Mouse (Mus musculus) ES-Bruce4 (cell line): ENCODE results near the gene Pigx. TPM values are rescaled to one million over a fixed set of nuclear protein-coding genes. Genes with fewer than 3 reads are reported as not detected.
"Not testable (repeated sequence)": the region's sequence is repeated elsewhere in the genome, so short reads cannot be mapped to it uniquely, and the experiment has no call there.

ENCODE experiments used
- H3K27ac ChIP-seq: 2 replicates; pipeline ENCODE4 v1.5.1; 2012; ENCODE audit warnings: low read length, inconsistent platforms; ENCODE audit not compliant: insufficient read depth
- H3K27me3 ChIP-seq: 2 replicates; pipeline ENCODE4 v1.6.1; 2012; ENCODE audit warnings: mild to moderate bottlenecking, low read length, inconsistent platforms; ENCODE audit not compliant: control insufficient read depth, poor library complexity, insufficient read depth, severe bottlenecking
- H3K36me3 ChIP-seq: 2 replicates; pipeline ENCODE4 v1.6.1; 2012; ENCODE audit warnings: inconsistent platforms, mild to moderate bottlenecking, low read length, moderate library complexity; ENCODE audit not compliant: control insufficient read depth, poor library complexity, insufficient read depth, severe bottlenecking
- H3K4me1 ChIP-seq: one replicate; pipeline ENCODE4 v1.8.1; 2011; ENCODE audit warnings: low read length; ENCODE audit not compliant: control insufficient read depth, insufficient read depth
- H3K4me3 ChIP-seq: 2 replicates; pipeline ENCODE4 v1.5.1; 2011; ENCODE audit warnings: low read depth, mild to moderate bottlenecking, low read length
- H3K9ac ChIP-seq: 2 replicates; pipeline ENCODE4 v1.6.1; 2012; ENCODE audit warnings: low read depth, mild to moderate bottlenecking, inconsistent platforms; ENCODE audit not compliant: poor library complexity, severe bottlenecking
- H3K9me3 ChIP-seq: replicated peaks from 2 replicates; pipeline ENCODE4 v1.6.1; 2012; ENCODE audit warnings: mild to moderate bottlenecking, low read length, inconsistent platforms; ENCODE audit not compliant: control insufficient read depth, poor library complexity, insufficient read depth, severe bottlenecking
- CTCF ChIP-seq: IDR thresholded peaks from one replicate; pipeline ENCODE4 v1.8.1; 2011; ENCODE audit warnings: low read depth, low read length
- EP300 ChIP-seq: IDR thresholded peaks from 2 replicates; pipeline ENCODE4 v1.6.1; 2011; ENCODE audit warnings: low read depth, low read length; ENCODE audit not compliant: insufficient read depth
- POLR2A ChIP-seq: IDR thresholded peaks from one replicate; pipeline ENCODE4 v1.8.1; 2011; ENCODE audit warnings: low read length; ENCODE audit not compliant: insufficient read depth
- polyA plus RNA-seq: library from polyadenylated mRNA; stranded (reverse); fragments of >200 nt; gene quantifications from 2 replicates; pipeline ENCODE4 v1.2.4, GENCODE M21; 2011; ENCODE audit warnings: low read depth; ENCODE audit not compliant: missing spikeins, insufficient read depth, insufficient read length

The Pigx gene
- polyA plus RNA-seq, 1 experiment, result 69.2 TPM

- Histone ChIP-seq H3K4me1 (no peaks in the 10 kb centered on the region), H3K9me3 (no peaks in the 10 kb centered on the region), H3K36me3 (no peaks in the 10 kb centered on the region), H3K4me3 (no peak overlapping the region), H3K27ac (no peak overlapping the region), H3K9ac (no peak overlapping the region), H3K27me3 (no peaks in the 10 kb centered on the region)
- no peak for TF ChIP-seq CTCF
- no peak for TF ChIP-seq EP300
- no peak for TF ChIP-seq POLR2A
Measured at GRCm38 (mm10) chr16:32075762-32076161, 23.8 kb downstream of the Pigx start.

- not testable (repeated sequence) for H3K4me3 ChIP-seq, H3K27ac ChIP-seq, H3K27me3 ChIP-seq, H3K9me3 ChIP-seq, H3K9ac ChIP-seq, H3K4me1 ChIP-seq, H3K36me3 ChIP-seq
Measured at GRCm38 (mm10) chr16:32070070-32070469, 29.5 kb downstream of the Pigx start.

GRCm38 (mm10) chr16:32068389-32069300 lies 30.9 kb downstream of the Pigx start:
- H3K36me3 ChIP-seq, result no peaks in the 10 kb centered on the region
- no peaks in the 10 kb centered on the region for H3K27me3 ChIP-seq
- no peak overlapping the region for H3K9ac ChIP-seq
- no peak overlapping the region for H3K4me3 ChIP-seq
- TF ChIP-seq CTCF, result no peak
- 0 out of 2 replicates have a peak, but pooled peaks have one; percentile 7 for TF ChIP-seq EP300
- H3K4me1 ChIP-seq, result peaks cover 4% of the 10 kb centered on the region
- no peaks in the 10 kb centered on the region for H3K9me3 ChIP-seq
- peak overlapping the region; percentile 47 for H3K27ac ChIP-seq

- Histone ChIP-seq H3K36me3 (no peaks in the 10 kb centered on the region), H3K27ac (no peak overlapping the region), H3K9ac (no peak overlapping the region), H3K9me3 (no peaks in the 10 kb centered on the region), H3K27me3 (no peaks in the 10 kb centered on the region), H3K4me3 (no peak overlapping the region), H3K4me1 (peaks cover 4% of the 10 kb centered on the region)
- no peak for TF ChIP-seq CTCF
Measured at GRCm38 (mm10) chr16:32066899-32067298, 32.6 kb downstream of the Pigx start.

GRCm38 (mm10) chr16:32063900-32064299 lies 35.6 kb downstream of the Pigx start:
- H3K36me3 ChIP-seq, result no peaks in the 10 kb centered on the region
- no peak overlapping the region for H3K9ac ChIP-seq
- H3K4me3 ChIP-seq, result no peak overlapping the region
- no peak overlapping the region for H3K27ac ChIP-seq
- TF ChIP-seq CTCF, result no peak
- no peak for TF ChIP-seq POLR2A
- TF ChIP-seq EP300, result no peak
- H3K9me3 ChIP-seq, result no peaks in the 10 kb centered on the region
- no peaks in the 10 kb centered on the region for H3K27me3 ChIP-seq
- H3K4me1 ChIP-seq, result peaks cover 4% of the 10 kb centered on the region

GRCm38 (mm10) chr16:32062226-32062625 lies 37.3 kb downstream of the Pigx start:
- no peak overlapping the region for H3K27ac ChIP-seq
- H3K27me3 ChIP-seq, result no peaks in the 10 kb centered on the region
- H3K9ac ChIP-seq, result no peak overlapping the region
- TF ChIP-seq CTCF (no peak), EP300 (no peak), POLR2A (no peak)
- H3K4me1 ChIP-seq, result peaks cover 4% of the 10 kb centered on the region
- no peaks in the 10 kb centered on the region for H3K36me3 ChIP-seq
- H3K9me3 ChIP-seq, result no peaks in the 10 kb centered on the region
- H3K4me3 ChIP-seq, result no peak overlapping the region
